Mouse (Mus musculus): ENCODE measurements around the gene Magi1.

Magi1 gene

DNA sequence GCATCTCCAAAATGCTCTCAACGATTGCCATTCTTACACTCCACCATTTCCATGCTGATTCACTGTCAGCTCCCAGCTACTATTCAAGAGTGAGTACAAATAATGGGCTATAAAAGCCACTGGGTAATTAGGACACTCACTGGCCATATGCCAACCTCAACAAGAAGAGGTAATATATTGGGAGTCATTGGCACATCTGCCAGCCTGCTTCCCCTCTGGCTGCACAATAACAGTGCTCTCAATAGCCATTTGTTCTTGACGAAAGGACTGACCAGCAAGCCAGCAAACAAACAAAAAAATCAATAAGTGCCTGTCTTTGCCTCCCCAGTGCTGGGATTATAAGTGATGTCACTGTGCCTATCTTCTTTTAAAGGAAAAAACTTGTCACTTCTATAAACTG lies 326.5 kb downstream of the Magi1 start:
- no peak for DNase-seq

DNA sequence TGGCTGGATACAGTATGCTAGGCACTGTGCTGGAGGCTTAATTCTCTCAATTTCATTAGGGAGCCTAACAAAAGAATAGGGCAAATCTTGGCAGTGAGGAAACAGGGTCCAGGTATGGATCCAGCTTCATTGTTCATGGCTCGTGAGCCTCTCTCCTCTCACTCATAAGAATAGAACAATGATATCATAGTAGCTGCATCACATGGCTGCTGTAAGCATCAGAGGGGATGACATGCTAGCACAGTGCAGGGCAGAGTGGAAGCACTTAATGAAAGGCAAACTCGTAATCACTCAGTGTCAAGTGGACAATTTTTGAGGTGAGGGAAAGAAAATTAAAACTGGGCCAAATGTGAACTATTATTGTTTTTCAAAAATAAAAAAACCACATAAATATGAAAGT lies 337.1 kb downstream of the Magi1 start:
- DNase-seq = no peak

- DNase-seq = no peak
These were observed 347.4 kb downstream of the Magi1 start for GRCm38 (mm10) chr6:93936359-93936758.

GRCm38 (mm10) chr6:93935793-93936192 lies 347.9 kb downstream of the Magi1 start:
- DNase-seq = no peak

- no peak for DNase-seq
These were observed 349.0 kb downstream of the Magi1 start for GRCm38 (mm10) chr6:93934700-93935099.

DNA sequence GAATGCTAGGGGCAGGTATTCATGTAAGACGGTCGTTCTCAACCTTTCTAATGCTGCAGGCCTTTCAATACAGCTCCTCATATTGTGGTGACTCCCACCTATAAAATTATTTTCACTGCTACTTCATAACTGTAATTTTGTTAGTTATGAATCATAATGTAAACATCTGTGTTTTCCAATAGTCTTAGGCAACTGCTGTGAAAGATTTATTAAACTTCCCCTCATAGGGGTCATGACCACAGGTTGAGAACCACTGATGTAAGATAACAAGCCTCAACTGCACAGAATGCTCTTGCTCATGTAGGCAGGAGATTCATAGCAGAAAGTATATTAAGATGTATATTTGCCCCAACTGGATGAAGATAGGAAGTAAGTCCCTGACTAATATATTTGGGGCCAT lies 359.1 kb downstream of the Magi1 start:
- DNase-seq = no peak

- DNase-seq = no peak
These were observed 359.7 kb downstream of the Magi1 start for GRCm38 (mm10) chr6:93923972-93924371.

DNA sequence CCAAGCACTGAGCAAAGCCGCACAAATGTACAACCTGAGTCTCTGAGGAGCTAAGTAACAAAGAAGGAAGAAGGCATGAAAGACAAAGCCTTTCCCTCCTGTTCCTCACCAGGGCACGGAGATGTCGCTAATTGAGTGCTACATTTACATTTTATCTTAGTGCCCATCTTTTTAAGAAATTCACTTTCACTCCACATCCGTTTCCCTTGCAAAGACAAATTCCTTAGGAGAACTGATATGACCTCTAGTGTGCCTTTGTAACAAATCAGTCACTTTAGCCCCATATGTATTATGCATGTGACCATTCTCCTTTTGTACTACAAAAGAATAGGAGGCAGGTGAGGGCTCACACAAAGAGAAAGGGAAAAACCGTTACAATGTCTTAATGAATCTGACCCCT lies 360.4 kb downstream of the Magi1 start:
- DNase-seq = no peak

GRCm38 (mm10) chr6:93922931-93923330 lies 360.8 kb downstream of the Magi1 start:
- DNase-seq = no peak

GRCm38 (mm10) chr6:93913226-93913861 lies 370.4 kb downstream of the Magi1 start:
- no peak for DNase-seq

GRCm38 (mm10) chr6:93912582-93913225 lies 371.0 kb downstream of the Magi1 start:
- no peak for DNase-seq

- no peak for DNase-seq
These were observed 371.6 kb downstream of the Magi1 start for GRCm38 (mm10) chr6:93912003-93912581.

DNA sequence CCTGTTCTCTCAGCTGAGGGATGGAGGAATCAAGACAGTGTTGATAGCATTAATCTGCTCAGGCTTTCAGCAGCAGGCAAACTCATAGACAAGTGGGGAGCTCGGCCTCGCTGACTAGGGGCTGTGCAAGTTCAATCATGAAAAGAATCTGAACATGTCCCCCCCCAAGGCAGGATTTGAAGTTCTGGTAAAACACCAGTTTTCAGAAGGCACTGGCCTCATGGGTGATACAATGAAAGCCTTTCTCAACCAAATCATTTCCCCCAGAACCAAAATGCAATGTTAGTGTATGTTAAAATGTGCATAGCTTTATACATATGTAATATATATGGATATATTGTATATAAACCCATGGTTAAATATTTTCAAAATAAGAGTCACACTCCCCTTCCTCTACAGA lies 372.3 kb downstream of the Magi1 start:
- no peak for DNase-seq

GRCm38 (mm10) chr6:93909976-93910375 lies 373.7 kb downstream of the Magi1 start:
- DNase-seq = no peak

GRCm38 (mm10) chr6:93904987-93905386 lies 378.7 kb downstream of the Magi1 start:
- DNase-seq = no peak

DNA sequence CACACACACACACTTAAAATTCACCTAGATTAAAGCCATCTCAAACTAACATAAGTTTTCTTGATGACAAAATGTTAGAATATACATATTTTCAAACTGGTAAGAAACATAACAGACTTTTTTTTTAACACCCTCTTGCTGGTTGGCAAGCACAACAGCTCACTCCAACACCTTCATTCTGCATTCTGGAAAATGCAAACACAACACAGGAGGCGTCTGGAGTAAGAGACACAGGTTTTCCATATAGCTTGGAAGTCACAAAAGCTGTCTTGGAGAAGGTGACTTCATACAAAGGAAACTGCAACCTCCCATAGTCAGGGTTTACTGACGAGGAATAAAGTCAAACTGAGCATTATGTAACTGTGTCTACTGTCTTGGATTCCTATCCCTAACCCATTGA lies 381.5 kb downstream of the Magi1 start:
- no peak for DNase-seq

GRCm38 (mm10) chr6:93901408-93901807 lies 382.3 kb downstream of the Magi1 start:
- DNase-seq = no peak

DNA sequence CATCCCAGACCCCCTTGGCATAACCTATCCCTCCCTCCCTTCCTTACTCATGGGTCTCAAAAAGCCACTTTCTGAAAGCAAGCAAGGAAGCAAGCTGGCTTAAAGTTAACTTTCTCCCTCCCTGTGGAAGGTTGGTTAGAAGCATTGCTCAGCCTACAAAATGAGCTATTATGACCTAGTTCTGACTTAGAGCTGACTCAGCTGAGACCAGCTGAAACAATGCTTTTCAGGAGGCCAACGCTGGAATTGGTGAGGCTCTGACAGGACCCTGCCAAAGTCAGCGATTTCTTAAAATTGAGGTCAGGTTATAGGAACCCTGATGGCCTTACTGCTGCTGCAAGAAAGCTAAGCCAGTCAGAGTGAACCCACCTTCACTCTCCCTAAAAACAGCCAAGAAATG lies 386.2 kb downstream of the Magi1 start:
- DNase-seq = no peak

GRCm38 (mm10) chr6:93895721-93896120 lies 388.0 kb downstream of the Magi1 start:
- DNase-seq = no peak

- no peak for DNase-seq
These were observed 389.8 kb downstream of the Magi1 start for GRCm38 (mm10) chr6:93893956-93894355.

DNA sequence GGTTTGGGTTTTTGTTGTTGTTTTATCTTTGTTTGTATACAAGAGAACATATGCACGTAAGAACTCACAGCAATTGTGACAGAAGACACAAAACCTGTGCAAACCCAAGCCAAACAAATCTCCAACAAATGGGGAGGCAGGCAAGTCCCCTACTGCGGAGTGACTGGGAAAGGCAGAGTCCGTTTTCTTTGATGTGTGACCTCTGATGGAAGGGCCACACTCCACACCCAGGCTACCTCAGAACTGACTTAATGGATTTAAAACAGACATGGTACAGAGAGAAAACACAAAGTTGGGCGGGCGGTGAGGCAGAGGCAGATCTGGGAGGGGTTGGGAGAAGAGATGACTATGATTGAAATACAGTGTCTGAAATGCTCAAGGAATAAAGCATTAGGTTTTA lies 390.8 kb downstream of the Magi1 start:
- no peak for DNase-seq

- no peak for DNase-seq
These were observed 393.7 kb downstream of the Magi1 start for GRCm38 (mm10) chr6:93890011-93890410.

DNA sequence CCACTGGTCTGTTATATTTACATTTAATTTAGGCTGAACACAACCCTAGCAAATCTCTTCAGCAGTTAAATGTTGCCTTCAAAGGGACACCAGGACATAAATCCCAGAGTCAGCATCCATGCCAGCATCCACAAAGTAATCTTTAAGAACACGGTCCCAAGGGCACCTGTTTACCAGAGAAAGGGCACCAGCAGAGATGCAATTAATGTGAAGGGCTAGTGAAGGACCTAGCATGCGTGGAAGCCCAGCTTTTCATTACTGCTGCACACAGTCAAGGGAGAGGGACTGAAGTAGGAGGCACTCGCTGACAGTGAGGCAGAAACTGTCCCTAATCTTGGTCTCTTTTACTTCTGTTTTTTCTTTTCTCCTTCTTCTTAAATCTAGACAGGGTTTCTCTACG lies 406.4 kb downstream of the Magi1 start:
- no peak for DNase-seq

GRCm38 (mm10) chr6:93874936-93875335 lies 408.8 kb downstream of the Magi1 start:
- DNase-seq = no peak

DNA sequence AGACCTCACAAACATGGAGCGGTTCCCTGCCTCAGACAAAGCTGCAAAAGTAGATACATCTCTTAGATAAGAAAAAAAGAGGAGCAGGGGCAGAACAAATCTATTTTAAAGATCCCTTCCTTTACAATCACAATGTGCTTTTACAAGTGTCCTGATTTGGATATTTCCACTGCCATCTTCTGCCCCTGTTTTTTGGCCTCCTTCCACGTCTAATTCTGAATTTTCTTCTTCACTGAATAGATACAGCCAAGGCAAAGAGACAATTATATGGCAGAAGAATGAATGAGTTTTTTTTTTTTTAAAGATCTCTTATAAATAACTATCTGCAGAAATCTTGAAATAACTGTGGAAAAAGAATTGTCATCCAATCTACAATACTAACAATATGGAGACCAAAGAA lies 409.3 kb downstream of the Magi1 start:
- DNase-seq = no peak
